ENCODE assay signal across 17 mouse cellular contexts in the genomic region with DNA sequence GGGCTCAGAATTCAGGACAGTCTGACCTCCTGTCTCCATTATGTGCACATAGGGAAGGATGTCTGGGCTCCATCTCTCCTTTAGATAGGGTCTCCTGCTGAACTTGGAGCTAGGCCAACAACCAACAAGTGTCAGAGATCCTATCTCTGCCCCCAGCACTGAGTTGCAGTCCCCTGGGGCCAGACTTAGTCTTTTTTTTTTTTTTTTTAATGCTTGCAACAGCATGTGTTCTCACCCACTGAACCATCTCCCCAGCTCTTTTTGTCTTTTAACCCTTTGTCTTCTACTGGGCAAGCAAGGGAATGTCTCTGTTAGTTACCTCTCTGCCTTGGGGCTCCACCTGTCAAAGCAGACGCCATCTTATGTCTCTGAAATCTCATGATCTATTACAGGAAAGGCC.
"Had no signal": no experiment of that assay in that cellular context is flagged by ENCODE, and none has a peak within 500 bp of the region (broad histone marks: within the 10 kb centered on the region; RNA-seq: fewer than 3 reads in every experiment).

No protein-coding gene starts in this region.

- H3K4me1 ChIP-seq: neural tube, embryonic 12.5 days; neural tube, embryonic 13.5 days; neural tube, embryonic 15.5 days; stomach, embryonic 15.5 days had no signal

- H3K4me3 ChIP-seq: neural tube, embryonic 12.5 days; neural tube, embryonic 13.5 days; neural tube, embryonic 15.5 days; stomach, embryonic 15.5 days had no signal

- H3K27ac ChIP-seq: neural tube, embryonic 12.5 days; neural tube, embryonic 13.5 days; neural tube, embryonic 15.5 days; stomach, embryonic 15.5 days; stomach, postnatal 0 days had no signal

- H3K27me3 ChIP-seq: neural tube, embryonic 12.5 days; neural tube, embryonic 13.5 days; neural tube, embryonic 15.5 days; stomach, embryonic 15.5 days had no signal

- H3K9ac ChIP-seq: neural tube, embryonic 12.5 days; neural tube, embryonic 13.5 days; neural tube, embryonic 15.5 days; stomach, embryonic 15.5 days had no signal

- H3K36me3 ChIP-seq: neural tube, embryonic 12.5 days; neural tube, embryonic 13.5 days; neural tube, embryonic 15.5 days; stomach, embryonic 15.5 days had no signal

- H3K9me3 ChIP-seq: neural tube, embryonic 12.5 days; neural tube, embryonic 13.5 days; neural tube, embryonic 15.5 days; stomach, embryonic 15.5 days had no signal

- DNase-seq: retina, postnatal 1 day; right cerebral cortex, adult 18-20 months; right cerebral cortex, postnatal 14 days; right cerebral cortex, postnatal 25 days; right cerebral cortex, postnatal 4 days; spleen, adult 18-20 months; thymus, adult 18-20 months; thymus, adult 2 months; thymus, postnatal 14 days; thymus, postnatal 25 days; thymus, postnatal 36 days; thymus, postnatal 4 days had no signal
